Mouse (Mus musculus) lung, embryonic 14.5 days (tissue): ENCODE measurements at regions not wholly inside any gene's neighbourhood (a gene's known extent, or its start where the extent isn't known, plus 50 kb on each side); places are given as distances from the start of the nearest gene placed in this dataset.
A peak's percentile ranks its signal among the peaks of the same experiment; 100 is the strongest.

Experiments used
- ATAC-seq: fragments of 200-750 bp; cut with Nextera tagmentation; 2 replicates; pipeline ENCODE4 v1.8.0; 2017; ENCODE audit warnings: mild to moderate bottlenecking, moderate TSS enrichment, moderate library complexity; ENCODE audit not compliant: insufficient read depth
- DNase-seq: peaks from one replicate; pipeline ENCODE4 v3.0.0-alpha.2; 2015
- H3K27ac ChIP-seq: fragments of 300-500 bp; sonication (generic); 2 replicates; pipeline ENCODE4 v1.5.1; 2014; ENCODE audit warnings: low read depth, mild to moderate bottlenecking, moderate library complexity
- H3K27me3 ChIP-seq: fragments of 300-500 bp; sonication (generic); 2 replicates; pipeline ENCODE4 v1.6.1; 2014; ENCODE audit warnings: low read length, control low read depth; ENCODE audit not compliant: insufficient read depth
- H3K36me3 ChIP-seq: fragments of 300-500 bp; sonication (generic); 2 replicates; pipeline ENCODE4 v1.6.1; 2014; ENCODE audit warnings: control low read depth; ENCODE audit not compliant: insufficient read depth
- H3K4me1 ChIP-seq: fragments of 300-500 bp; sonication (generic); 2 replicates; pipeline ENCODE4 v1.6.1; 2014; ENCODE audit warnings: antibody characterized with exemption, control low read depth; ENCODE audit not compliant: insufficient read depth
- H3K4me2 ChIP-seq: fragments of 300-500 bp; sonication (generic); 2 replicates; pipeline ENCODE4 v1.6.1; 2014; ENCODE audit warnings: mild to moderate bottlenecking
- H3K4me3 ChIP-seq: fragments of 300-500 bp; sonication (generic); 2 replicates; pipeline ENCODE4 v1.5.1; 2014; ENCODE audit warnings: low read depth, low read length
- H3K9ac ChIP-seq: fragments of 300-500 bp; sonication (generic); 2 replicates; pipeline ENCODE4 v1.6.1; 2014
- H3K9me3 ChIP-seq: fragments of 300-500 bp; sonication (generic); 2 replicates; pipeline ENCODE4 v1.6.1; 2016; ENCODE audit warnings: low read depth, low read length, control low read depth
- CTCF ChIP-seq: IDR thresholded peaks from 2 replicates; pipeline ENCODE4 v1.5.1; 2016; ENCODE audit warnings: antibody characterized with exemption, low read depth
- WGBS: fragments of 180-500 bp; shearing (Covaris S2); extraction: QIAGEN DNeasy Blood & Tissue Kit; methylation state at CpG from one replicate; pipeline ENCODE4 v1.1.7; 2014; 5-methylcytosine and 5-hydroxymethylcytosine counted together

GRCm38 (mm10) chr3:43339101-43339500 lies 1596.7 kb downstream of the D3Ertd751e start:
- H3K9ac ChIP-seq = no peak overlapping the region
- ATAC-seq (no peak), DNase-seq (no peak)
- no peak for TF ChIP-seq CTCF
- H3K27ac ChIP-seq = no peak overlapping the region
- WGBS = 89% methylated on average over 4 of the region's 4 CpGs
- no peaks in the 10 kb centered on the region for H3K36me3 ChIP-seq
- H3K4me3 ChIP-seq = no peak overlapping the region
- no peaks in the 10 kb centered on the region for H3K9me3 ChIP-seq
- H3K4me1 ChIP-seq = no peaks in the 10 kb centered on the region
- no peaks in the 10 kb centered on the region for H3K27me3 ChIP-seq
- H3K4me2 ChIP-seq = no peak overlapping the region

- Histone ChIP-seq H3K9ac (no peak overlapping the region), H3K4me1 (no peaks in the 10 kb centered on the region), H3K27ac (no peak overlapping the region), H3K9me3 (no peaks in the 10 kb centered on the region), H3K4me2 (no peak overlapping the region), H3K27me3 (no peaks in the 10 kb centered on the region), H3K4me3 (no peak overlapping the region), H3K36me3 (no peaks in the 10 kb centered on the region)
- DNase-seq = peak; percentile 41
- no peak for ATAC-seq
- peak; percentile 38 for TF ChIP-seq CTCF
- 82% methylated on average over 1 of the region's 1 CpGs for whole genome bisulfite sequencing
Measured at GRCm38 (mm10) chr3:43342928-43343327, 1600.5 kb downstream of the D3Ertd751e start.

GRCm38 (mm10) chr3:43352829-43353228 lies 1610.4 kb downstream of the D3Ertd751e start:
- peak; percentile 84 for DNase-seq
- TF ChIP-seq CTCF = no peak
- Histone ChIP-seq H3K4me2 (no peak overlapping the region), H3K36me3 (no peaks in the 10 kb centered on the region), H3K4me1 (no peaks in the 10 kb centered on the region), H3K27me3 (no peaks in the 10 kb centered on the region), H3K4me3 (no peak overlapping the region), H3K9me3 (no peaks in the 10 kb centered on the region), H3K9ac (no peak overlapping the region), H3K27ac (no peak overlapping the region)
- ATAC-seq = peak; percentile 90

- H3K4me1 ChIP-seq = no peaks in the 10 kb centered on the region
- no peak for ATAC-seq
- 95% methylated on average over 1 of the region's 1 CpGs for WGBS
- no peak for TF ChIP-seq CTCF
- H3K27me3 ChIP-seq = no peaks in the 10 kb centered on the region
- H3K27ac ChIP-seq = no peak overlapping the region
- no peak overlapping the region for H3K4me3 ChIP-seq
- no peak for DNase-seq
- H3K9me3 ChIP-seq = no peaks in the 10 kb centered on the region
- no peak overlapping the region for H3K9ac ChIP-seq
- no peak overlapping the region for H3K4me2 ChIP-seq
- no peaks in the 10 kb centered on the region for H3K36me3 ChIP-seq
Measured at GRCm38 (mm10) chr3:43358511-43358910, 1616.1 kb downstream of the D3Ertd751e start.

- DNase-seq = peak; percentile 82
- TF ChIP-seq CTCF = no peak
- no peak overlapping the region for H3K4me3 ChIP-seq
- H3K4me2 ChIP-seq = no peak overlapping the region
- H3K27ac ChIP-seq = no peak overlapping the region
- no peaks in the 10 kb centered on the region for H3K4me1 ChIP-seq
- H3K9ac ChIP-seq = no peak overlapping the region
- H3K9me3 ChIP-seq = no peaks in the 10 kb centered on the region
- no peaks in the 10 kb centered on the region for H3K36me3 ChIP-seq
- ATAC-seq = peak; percentile 24; the same call in 1 of the 2 replicates
- H3K27me3 ChIP-seq = no peaks in the 10 kb centered on the region
Measured at GRCm38 (mm10) chr3:43399893-43400292, 1657.5 kb downstream of the D3Ertd751e start.

- Histone ChIP-seq H3K27ac (no peak overlapping the region), H3K9ac (no peak overlapping the region), H3K27me3 (no peaks in the 10 kb centered on the region), H3K4me3 (no peak overlapping the region), H3K36me3 (no peaks in the 10 kb centered on the region), H3K9me3 (no peaks in the 10 kb centered on the region), H3K4me2 (no peak overlapping the region), H3K4me1 (no peaks in the 10 kb centered on the region)
- peak; percentile 81 for ATAC-seq
- no peak for TF ChIP-seq CTCF
- DNase-seq = peak; percentile 68
- 23% methylated on average over 1 of the region's 1 CpGs for WGBS
Measured at GRCm38 (mm10) chr3:43424886-43425285, 1682.5 kb downstream of the D3Ertd751e start.

- DNase-seq (peak; percentile 26), ATAC-seq (peak; percentile 67; the same call in 1 of the 2 replicates)
- TF ChIP-seq CTCF = no peak
- H3K27ac ChIP-seq = no peak overlapping the region
- H3K36me3 ChIP-seq = no peaks in the 10 kb centered on the region
- H3K4me3 ChIP-seq = no peak overlapping the region
- no peaks in the 10 kb centered on the region for H3K9me3 ChIP-seq
- H3K27me3 ChIP-seq = no peaks in the 10 kb centered on the region
- H3K4me2 ChIP-seq = no peak overlapping the region
- no peak overlapping the region for H3K9ac ChIP-seq
- no peaks in the 10 kb centered on the region for H3K4me1 ChIP-seq
Measured at GRCm38 (mm10) chr3:43426672-43427071, 1684.3 kb downstream of the D3Ertd751e start.

- Histone ChIP-seq H3K4me2 (no peak overlapping the region), H3K27me3 (no peaks in the 10 kb centered on the region), H3K4me3 (no peak overlapping the region), H3K36me3 (no peaks in the 10 kb centered on the region), H3K4me1 (no peaks in the 10 kb centered on the region), H3K27ac (no peak overlapping the region), H3K9me3 (no peaks in the 10 kb centered on the region), H3K9ac (no peak overlapping the region)
- TF ChIP-seq CTCF = no peak
- 90% methylated on average over 3 of the region's 3 CpGs for WGBS
- no peak for ATAC-seq
- no peak for DNase-seq
Measured at GRCm38 (mm10) chr3:43461541-43462109, 1719.2 kb downstream of the D3Ertd751e start.
